Mouse (Mus musculus): ENCODE results near the gene Il20.

The Il20 gene

DNA sequence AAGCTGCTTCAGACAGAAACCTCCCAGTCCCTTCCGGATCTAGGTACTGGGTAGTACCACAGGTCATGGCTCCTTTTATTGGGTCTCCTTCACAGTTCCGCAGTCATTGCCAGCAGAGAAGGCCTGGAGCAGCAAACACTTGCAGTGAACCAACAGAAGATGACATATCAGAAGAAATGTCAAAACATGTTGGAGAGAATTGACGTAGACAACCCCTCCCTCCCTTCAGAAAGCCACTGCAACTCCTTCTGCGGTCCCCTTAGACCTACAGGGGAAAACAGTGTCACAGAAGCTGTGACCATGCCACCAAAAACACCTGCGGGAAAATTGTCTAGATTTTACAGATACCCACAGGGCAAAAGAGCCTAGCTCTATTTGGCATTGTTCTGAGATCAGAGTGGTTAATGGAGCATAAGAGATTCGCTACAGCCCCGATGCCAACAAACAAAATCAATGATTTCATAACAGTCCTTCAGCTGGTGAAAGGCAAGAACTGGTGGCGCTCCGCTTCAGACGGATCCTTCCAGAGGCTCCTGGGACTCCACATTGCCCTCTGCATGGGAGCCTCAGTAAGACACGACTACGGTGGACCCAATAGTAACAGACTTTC is at the start of gene Il20:
Il20 (minus strand) TSS at position 51 of the 610 bp plus-strand sequence.
- no peak for DNase-seq (ENCODE audit: low spot score)

DNA sequence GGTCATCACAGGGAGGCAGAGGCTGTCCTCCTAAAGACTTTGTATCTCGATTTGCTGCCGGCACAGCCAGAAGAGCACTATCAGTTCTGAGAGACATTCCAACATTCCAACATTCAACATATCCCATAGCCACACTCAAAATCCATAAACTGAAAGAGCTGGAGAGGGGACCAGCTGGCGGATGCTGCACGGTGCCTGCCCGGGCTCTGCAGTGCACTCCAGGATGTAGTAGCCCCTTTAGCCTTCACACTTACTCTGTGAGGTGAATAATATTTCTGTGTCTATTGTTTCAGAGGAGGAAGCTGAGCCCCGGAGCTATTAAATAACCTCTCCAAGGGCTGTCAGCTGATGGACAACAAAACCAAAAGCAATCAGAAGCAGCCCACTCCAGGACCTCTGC is 35.7 kb upstream of the Il20 start:
- no peak for DNase-seq (ENCODE audit: low spot score)

DNA sequence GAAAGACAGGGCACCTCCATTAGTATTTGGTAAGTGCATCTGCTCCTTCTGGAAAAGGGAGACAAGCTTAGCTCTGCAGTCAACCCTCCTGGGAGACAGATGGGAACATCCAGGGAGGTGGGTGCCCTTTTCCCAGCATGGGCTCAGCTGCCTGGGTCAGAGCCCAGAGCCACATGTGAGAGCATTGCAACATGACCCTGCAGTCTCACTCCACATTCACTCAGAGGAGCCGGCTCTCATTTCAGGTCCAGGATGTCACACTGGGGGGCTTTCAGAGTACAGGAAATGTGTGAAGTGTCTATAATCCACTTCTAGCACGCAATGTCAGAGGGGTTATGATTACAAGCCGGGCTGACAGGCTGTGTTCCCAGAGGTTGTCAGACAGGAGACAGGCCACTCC is 30.6 kb upstream of the Il20 start:
- no peak for DNase-seq (ENCODE audit: low spot score)

DNA sequence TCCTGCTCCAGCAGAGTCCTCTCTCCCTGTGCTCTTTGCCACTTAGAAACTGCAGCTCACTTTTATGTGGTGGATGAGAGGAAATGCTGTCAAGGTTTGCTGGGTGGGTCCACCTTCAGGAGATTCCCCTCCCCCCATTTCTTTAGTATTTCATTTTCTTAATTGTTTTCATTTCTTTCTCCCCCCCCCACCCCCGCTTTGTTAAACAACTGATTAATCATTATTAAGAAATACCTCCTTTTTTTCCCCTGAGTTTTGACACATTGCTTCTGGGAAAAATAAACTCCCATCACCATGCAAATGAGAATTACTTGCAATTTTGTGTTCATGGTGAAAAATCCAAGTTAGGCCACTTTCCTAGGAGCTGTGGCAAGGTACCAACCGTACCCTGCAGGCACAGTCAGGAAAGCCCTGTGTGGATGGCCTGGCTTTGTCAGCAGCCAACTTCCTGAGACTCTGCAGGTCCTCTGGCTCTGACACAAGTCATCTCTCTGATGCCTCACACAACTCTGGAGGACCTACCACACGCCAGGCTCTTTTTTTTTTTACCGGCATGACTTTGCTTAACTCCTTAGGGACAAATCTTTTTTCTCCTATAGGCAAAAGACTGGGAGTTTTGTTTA is 28.9 kb upstream of the Il20 start, which contains the start of gene Il19:
Il19 (minus strand) TSS at position 51 of the 623 bp plus-strand sequence.
- DNase-seq (ENCODE audit: low spot score): no peak

DNA sequence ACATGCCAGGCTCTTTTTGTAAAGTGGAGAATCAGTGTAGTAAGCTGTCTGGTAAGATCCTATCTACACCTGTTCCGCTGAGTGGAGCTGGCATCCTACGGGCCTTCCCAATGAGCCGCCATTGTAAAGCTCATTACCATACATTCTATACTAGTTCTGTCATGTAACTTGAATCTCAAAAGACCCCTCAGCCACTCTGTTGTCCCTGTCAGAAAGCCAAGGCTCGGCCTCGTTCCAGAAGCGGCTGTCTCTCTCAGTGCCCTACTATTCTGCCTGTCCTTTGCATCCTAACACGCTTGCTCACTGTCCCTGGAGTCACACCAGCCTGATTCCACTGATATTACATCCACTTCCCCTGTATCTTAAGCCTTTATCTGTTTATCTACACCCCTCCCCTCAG is 26.9 kb upstream of the Il20 start:
- DNase-seq (ENCODE audit: low spot score): no peak

DNA sequence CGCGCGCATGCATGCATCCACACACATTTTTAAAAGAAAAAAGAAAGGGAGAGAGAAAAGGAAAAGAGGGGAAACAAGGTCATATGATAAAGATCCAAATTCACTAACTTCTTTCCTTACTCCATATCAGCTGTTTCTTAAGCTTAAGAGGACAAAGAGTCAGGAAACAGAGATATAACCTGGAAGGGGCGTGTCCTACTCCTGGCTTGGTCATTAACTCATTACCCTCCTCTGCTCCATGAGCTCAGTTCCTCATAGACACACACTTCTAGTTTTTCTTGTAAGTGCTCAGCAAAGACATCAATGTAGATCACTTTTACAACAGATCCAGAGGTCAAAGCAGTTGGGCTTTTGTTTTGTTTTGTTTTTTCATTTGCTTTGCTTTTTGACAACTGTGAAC is 25.9 kb upstream of the Il20 start:
- DNase-seq (ENCODE audit: low spot score): no peak

DNA sequence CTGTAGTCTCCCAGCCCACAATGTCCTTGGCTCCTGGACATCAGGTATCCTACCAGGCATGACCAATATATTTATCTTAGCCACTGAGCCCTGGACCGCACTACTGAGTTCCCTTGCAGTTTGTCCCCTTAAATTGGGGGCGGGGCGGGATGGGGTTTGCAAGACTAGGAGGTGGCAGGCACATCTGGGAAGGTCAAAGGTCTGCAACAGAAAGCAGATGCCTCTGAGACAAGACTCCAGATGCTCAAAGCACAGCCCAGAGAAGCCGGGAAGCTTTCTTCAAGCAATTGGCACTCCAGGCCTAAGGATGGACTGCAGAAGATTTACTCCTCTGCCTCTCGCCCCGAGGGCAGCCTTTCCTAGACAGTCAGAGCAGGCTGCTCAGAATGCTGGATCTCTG is 25.1 kb upstream of the Il20 start:
- no peak for DNase-seq (ENCODE audit: low spot score)

DNA sequence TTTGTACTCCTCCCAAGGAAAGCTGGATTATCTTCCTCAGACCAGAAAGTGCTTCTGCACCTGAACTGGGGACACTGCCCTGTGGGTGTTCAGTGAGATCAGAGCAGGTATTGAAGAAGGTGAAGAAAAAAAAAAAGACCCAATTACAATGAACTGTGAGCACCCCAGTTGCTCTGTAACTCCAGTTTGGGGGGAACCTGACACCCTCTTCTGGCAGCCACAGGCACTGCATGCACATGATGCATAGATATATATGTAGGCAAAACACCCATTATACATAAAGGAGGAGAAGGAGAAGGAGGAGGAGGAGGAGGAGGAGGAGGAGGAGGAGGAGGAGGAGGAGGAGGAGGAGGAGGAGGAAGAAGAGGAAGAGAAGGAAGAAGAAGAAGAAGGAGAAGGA is 15.2 kb upstream of the Il20 start:
- DNase-seq (ENCODE audit: low spot score): no peak

DNA sequence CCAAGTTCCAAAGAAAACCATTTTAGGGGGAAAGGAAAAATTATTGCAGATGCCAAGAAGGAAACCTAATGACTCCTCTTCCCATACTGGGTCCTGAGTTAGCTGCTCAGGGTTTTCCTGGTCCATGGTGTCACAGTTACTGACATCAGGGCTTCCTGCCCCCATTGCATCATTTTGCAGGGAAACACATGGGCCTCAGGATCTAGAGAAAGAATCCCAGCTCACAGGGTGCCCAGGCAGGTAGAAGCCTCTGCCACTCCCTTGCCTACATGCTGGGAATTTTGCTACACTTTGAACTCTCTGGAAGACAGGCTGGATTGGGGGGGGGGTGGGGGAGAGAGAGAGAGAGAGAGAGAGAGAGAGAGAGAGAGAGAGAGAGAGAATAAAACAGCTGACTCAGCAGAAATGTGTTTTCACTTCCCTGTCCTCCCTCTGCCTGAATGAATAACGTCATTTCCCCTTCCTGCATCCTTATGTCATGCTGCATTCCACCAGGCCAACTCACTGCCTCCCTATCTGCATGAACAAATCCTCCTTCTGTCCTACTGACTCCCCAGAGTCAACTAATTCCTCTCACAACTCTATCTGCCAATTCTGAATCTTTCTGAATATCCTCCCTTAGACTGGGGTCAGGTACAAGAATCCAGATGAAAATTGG is 7.2 kb upstream of the Il20 start:
- DNase-seq (ENCODE audit: low spot score): no peak

DNA sequence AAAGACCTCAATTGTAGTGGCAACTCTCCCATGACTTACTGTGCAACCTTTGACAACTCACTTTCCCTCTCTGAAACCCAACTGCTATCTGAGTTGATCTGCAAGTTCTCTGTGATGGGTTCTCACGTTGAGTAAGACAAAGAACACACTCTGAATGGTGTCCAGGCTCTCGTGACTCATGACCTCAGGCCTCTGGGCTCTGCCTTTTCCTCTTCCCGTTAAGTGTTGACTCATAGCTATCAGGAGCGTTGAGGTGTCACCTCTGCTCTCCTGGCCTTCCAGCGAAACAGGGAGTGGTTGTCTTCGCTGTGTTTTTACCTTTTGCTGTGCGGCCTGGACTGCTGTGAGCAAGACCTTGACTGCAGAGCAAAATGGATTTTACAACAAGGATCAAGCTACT is 8.7 kb downstream of the Il20 start:
- DNase-seq (ENCODE audit: low spot score): no peak

DNA sequence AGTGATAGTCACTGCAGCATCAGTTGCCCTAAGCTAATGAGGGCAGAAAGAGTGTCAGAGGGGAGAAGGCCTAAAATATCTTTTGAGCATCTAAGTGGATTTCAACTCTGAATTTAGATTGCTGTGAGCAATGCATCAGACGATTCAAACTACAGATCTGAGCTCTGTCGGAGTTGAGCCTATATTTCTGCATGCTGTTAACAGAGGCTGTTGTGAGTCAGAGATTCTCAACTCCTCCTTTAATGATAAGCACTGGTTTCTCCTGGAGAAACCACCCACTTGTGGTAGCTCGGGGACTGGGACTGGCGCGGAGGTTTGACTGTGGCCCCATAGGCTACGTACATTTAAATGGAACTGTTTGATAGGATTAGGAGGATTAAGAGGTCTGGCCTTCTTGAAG is 16.8 kb downstream of the Il20 start:
- DNase-seq (ENCODE audit: low spot score): no peak

DNA sequence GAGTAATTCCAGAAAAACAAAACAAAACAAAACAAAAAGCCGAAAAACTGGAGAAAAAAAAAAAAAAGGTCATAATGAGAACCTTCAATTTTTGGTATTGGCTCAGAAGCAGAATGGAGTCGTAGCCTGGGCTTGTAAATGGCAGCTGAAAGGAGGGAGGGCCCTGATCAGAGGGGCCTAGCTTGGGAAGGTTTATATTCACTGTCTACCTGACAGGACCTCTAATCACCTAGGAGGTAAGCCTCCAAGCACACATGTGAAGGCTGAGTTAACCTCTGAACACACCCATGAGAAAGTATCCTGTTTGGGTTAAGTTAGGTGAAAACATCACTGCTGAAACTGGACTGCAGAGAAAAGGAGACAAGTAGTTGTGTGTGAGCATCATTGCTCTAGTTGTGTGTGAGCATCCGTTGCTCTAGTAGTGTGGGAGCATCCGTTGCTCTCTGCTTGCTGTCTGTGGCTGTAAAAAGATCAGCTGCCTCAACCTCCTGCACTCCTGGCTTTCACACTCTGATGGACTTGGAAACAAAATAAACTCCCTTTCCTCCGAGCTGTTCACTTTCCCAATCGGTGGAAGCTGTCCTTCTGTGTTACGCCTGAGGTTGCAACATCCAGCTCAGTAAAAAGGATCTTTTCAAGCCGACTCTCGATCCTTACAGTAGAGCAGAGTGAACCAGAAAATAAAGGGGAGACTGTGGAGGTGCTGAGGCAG is 17.8 kb downstream of the Il20 start:
- no peak for DNase-seq (ENCODE audit: low spot score)

DNA sequence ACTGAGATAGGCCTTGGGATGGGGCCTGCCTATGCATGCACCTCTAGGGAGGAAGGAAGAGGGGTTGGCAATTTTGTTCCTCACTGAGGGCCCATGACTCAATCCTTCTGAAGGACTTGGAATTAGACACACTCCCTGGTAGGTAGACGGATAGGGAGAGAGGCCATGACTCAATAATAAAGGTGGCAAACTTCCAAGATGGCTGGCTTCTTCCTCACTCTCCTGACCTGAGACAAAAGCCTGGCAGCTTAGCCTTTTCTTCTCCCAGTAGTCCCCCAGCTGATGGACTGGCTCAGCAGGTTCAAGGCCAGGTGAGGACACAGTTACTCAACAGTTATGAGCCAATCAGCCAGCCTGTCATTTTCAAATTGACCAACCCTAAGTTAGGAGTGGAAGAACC is 18.8 kb downstream of the Il20 start:
- no peak for DNase-seq (ENCODE audit: low spot score)

DNA sequence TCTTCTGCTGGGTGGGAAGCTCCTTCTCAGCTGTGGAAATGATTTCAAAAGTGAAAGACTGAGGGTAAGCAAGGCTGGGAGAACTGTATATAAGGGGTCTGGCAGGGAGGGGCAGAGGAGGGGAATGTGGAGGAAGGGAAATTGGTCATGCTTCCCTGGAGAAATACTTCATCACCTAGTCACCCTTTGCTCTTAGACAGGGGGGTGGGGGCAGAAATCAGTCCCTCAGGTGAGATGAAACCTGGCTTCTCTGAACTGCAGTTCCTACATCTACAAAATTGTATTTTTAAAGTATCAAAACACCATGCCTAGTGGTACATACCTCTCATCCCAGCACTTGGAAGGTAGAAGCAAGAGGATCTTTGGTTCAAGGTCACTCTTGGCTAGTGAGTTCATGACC is 23.9 kb downstream of the Il20 start, which contains the start of gene Il24:
Il24 (minus strand) TSS at position 101 of the 400 bp plus-strand sequence.
- no peak for DNase-seq (ENCODE audit: low spot score)

DNA sequence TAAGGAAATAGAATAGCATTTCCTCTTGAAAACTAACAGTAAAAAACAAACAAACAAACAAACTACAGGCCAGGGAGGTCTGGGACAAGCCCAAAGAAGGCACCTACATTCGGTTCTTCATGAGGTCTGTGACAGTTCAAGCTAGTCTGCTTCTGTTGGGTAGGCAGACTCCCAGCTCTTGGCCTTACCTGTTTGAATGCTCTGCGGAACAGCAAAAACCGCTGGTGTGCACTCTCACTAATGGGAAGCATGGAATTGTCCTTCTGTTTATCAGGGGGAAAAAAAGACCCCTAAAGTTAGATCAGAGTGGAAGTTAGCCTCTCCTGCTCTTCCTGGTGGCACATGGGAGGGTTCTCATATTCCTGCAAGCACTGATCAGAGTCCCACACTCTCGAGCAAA is 28.1 kb downstream of the Il20 start:
- no peak for DNase-seq (ENCODE audit: low spot score)

DNA sequence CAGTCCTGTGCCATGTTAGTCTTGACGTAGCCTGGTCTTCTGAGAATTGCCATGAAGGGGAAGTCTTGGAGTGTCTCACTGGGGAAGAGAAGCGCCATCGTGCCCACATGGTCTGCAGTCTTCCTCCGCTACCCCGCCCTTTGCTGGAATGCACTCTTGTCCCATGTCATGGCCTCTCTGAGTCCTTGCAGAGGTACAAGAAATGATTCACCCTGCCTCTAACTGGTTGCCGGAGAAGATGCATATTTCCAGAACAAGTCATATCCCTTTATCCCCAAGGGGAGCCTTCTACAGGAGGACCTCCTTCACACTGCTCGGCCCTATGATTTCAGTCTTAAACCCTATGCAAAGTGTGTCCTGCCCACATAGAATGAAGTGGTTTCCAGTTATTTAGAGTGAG is 31.3 kb downstream of the Il20 start:
- no peak for DNase-seq (ENCODE audit: low spot score)

DNA sequence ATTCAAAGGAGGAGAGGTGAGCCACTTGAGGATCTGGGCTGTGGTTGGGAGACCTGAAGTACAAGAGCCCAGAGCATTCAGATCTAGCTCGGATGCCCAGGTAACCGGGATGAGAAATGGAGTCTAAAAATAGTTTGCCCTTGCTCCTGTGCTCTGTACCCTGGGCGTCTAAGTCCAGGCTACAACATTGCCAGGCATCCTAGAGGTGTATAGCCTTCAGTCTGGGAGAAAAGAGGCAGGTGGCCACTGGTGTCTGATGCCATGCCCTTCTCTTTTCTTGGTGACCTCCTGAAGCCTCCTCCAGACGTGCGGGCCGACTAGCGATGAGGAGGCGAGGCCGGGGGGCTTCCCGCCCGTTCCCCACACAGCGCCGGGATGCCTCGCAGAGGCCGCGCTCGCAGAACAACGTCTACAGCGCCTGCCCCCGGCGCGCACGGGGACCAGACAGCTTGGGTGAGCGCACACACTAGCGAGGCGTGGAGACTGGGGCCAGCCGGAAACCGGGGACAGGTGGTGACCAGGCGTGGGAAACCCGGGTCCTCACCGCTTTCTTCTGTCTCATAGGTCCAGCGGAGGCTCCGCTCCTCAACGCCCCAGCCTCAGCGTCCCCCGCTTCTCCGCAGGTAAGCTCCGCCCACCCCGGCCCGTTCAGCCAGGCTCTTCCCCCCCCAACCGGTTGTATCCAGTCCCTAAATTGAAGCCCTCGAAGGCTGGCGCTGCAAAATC is 33.2 kb downstream of the Il20 start:
- no peak for DNase-seq (ENCODE audit: low spot score)

DNA sequence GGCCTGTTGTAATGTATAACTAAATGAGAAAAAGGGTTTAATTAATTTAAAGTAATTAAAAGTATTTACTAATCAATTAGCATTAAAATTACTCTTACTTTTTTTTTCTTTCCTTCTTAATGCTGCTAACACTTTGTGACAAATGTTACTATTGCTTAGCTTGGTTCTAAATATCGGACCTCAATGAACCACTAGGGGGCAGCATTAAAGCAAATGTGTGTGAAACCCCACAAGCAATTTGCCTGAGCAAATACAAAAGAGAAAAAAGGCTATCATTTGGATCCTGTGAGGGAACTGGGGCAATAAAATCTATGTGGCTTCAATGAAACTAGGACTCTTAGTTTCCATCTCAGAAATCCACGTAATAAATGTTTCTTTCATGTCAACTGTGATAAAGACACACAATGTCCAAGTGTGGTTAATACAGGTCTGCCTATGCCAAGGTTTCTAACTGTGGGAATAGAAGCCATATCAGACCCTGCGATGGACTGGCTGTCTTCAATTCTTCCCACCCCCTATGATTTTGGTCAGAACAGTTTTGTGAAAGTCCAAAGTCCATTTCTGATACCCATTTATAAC is 34.2 kb downstream of the Il20 start:
- DNase-seq (ENCODE audit: low spot score): no peak

DNA sequence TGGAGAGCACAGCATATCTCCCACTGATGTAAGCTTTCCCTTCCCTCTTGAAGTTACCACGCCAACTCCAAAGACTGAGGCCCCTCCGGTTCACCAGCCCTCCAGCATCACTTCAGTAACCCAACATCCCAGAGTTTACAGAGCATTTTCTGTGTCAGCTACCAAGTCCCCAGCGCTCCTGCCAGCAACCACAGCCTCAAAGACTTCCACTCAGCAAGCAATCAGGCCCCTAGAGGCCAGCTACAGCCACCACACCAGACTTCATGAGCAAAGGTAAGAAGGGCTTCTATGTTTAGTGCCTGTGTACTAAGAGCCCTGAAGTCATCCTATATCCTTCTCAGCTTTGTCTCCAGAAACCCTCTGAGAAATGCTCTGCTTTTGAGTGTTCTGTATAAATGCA is 35.3 kb downstream of the Il20 start:
- DNase-seq (ENCODE audit: low spot score): no peak

DNA sequence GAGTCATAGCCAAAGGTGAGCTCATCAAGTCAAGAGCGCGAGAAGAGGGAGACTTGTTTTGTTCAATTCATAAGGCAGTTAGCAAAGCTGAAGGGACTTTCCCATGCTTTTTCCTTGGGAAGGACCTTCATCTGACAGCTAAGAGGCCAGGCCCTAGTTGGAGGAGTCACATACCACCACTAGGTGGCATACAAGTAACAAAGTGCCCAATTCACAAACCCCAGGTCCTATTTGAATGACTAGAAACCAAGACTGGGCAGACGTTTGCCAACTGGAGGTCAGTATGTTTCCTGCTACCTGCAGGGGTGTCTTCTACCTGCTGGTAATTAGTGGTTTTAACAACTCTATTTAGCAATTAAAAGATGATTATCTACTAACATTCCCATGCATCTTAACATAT is 36.1 kb downstream of the Il20 start:
- no peak for DNase-seq (ENCODE audit: low spot score)

DNA sequence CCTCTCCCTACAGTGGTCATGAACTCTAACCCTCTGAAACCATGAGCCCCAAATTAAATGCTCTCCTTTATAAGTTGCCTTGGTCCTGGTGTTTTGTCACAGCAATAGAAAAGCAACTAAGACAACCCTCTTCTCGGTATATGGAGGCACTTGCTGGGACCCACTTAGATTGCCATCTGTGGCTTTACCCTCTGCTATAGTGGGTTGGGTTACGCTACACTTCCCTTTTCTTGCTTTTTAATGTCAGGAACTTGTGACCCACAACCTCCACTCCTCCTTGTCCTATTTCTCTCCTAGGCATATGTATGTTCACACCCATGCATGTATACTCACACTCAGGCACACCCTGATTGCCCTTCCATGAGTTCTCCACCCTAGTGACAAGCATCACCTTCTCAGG is 38.3 kb downstream of the Il20 start:
- no peak for DNase-seq (ENCODE audit: low spot score)

Measured in urinary bladder, postnatal 10 days (tissue).